Mouse (Mus musculus): ENCODE results near the gene Slc16a10.

The Slc16a10 gene

DNA sequence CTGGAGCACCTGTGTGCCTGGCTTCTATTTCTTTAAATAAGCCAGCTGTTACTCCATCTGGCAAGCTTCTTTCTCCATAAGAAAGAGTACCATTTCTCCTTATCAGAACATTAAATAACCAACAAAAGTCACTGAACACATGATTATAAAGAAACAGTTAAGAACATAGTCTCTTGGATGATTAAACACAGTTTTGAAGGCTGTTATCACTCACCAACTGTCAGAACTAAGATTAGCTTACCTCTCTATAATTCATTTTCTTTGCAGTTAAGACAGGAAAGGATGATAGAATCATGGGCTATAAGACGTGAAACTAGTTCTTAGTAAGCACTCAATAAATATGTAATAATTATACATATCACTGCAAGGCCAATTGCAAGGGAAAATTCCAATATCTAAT, 36.9 kb downstream of the Slc16a10 start:
- WGBS: 85% methylated on average over 1 of the region's 1 CpGs

DNA sequence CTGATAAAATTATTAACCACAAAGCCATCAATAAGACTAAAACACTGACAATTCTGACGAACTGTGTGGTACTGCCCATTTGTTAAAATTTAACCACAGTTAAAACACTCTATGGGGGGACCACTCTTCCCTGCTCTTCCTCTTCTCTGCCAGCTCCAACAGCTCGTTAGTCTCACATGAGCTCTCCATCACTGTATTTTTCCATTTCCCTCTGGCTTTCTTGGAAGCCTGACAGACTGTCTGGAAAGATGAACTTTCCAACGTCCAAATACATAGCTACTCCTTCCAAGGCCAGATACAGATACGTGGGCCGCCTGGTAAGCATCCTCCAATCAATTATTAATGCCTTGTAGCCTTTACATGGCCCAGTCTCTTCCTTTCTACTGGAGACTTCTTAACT, 38.3 kb downstream of the Slc16a10 start:
- WGBS: 64% methylated on average over 5 of the region's 5 CpGs

DNA sequence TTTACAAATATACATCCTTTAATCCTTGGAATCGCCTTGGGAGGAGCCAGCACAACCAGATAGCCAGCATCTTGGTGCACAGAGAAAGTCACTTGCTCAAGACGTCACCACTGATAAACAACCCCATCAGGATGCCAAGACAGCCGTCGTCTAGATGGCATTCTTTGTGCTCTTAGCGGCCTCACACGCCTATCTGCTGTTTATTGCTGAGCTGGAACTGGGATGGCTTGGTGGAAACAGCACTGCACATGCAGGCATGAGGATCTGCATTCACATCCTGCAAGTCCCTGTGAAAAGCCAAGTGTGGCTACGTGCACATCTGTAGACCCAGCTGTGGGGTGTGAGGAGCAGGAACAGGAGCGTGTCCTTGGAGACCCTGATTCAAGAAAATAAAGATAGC, 39.1 kb downstream of the Slc16a10 start:
- 77% methylated on average over 8 of the region's 8 CpGs for WGBS

DNA sequence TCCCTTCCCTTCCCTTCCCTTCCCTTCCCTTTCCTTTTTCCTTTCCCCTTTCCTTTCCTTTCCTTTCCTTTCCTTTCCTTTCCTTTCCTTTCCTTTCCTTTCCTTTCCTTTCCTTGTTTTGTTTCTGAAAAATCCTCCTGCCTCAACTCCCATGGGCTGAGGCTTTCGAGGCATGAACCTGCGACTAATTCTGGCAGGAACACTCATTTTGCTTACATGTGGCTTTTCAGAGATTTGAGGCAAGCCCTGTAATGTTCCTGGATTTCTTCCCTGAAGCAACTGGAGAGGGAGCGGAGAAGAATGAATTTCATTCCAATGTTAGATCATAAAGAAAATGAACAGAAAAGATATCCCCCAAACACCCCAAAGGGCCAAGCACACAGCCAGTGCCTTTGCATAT, 39.9 kb downstream of the Slc16a10 start:
- WGBS: 53% methylated on average over 3 of the region's 3 CpGs

DNA sequence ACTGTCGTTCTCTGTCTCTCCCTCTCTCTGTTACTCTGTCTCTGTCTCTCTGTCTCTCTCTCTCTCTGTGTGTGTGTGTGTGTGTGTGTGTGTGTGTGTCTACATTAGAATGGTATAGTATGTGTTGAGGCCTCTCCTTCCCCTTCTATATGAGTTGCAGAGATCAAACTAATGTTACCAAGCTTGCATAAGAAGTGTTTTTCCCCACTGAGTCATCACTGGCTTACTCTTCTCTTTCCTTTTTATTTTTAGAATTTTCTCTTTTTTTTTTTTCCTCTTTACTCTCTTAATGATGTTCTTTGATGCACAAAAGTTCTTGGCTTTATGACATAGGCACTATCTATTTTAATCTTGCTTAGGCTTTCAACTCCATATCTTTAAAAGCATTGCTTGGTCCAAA, 43.6 kb downstream of the Slc16a10 start:
- 34% methylated on average over 1 of the region's 1 CpGs for WGBS

DNA sequence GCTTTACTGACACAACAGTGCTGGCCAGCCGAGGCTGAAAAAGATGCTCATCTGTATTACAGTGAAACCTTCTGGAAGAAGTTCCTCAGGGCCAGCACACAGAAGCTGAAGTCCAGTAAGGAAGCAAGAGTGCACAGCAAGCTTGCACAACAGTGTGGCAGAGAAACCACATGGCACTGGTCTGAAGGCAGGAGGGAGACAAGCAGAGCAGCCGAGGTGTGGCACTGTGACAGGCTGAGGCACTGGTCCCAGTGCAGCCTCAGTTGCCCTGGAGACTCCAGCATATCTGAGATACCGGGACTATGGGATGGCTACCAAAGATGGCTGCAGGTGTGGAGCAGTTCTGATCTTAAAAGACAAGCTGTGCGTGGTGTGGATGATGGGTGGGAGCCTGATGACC, 44.5 kb downstream of the Slc16a10 start:
- WGBS: 78% methylated on average over 4 of the region's 4 CpGs

DNA sequence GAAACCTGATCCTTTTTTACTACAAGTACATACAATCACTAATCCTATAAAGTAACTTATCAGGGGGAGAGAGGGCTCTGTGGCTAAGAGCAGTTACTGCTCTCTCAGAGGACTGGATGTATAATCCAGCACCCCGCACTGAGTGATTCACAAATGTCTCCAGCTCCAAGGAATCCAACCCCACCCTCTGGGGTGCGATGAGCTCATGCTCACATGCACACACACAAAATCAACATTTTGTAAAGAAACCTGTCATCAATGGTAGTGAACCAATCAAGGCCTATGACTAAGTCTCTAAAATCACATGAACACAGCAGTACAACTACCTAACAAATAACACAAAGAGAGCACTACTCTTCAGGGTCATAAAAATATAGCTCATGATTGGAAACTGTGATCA, 47.3 kb downstream of the Slc16a10 start:
- 85% methylated on average over 2 of the region's 2 CpGs for WGBS

DNA sequence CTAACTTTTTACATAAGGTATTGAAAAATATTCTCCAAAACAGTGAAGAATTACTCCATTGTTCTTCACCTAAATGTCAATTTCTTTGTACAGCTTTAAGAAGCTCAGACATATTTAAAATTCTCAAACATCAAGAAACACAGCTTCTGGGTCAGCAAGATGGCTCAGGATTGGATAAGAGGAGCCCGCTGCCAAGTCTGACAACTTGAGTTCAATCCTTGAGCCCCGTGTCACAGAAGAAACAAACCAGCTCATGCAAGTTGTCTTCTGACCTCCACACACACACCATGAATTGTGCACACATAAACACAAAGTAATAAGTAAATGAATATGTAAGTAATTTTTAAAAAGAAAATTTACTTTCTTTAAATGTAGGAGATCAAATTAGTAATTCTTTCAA, 50.6 kb downstream of the Slc16a10 start:
- 86% methylated on average over 2 of the region's 2 CpGs for WGBS

DNA sequence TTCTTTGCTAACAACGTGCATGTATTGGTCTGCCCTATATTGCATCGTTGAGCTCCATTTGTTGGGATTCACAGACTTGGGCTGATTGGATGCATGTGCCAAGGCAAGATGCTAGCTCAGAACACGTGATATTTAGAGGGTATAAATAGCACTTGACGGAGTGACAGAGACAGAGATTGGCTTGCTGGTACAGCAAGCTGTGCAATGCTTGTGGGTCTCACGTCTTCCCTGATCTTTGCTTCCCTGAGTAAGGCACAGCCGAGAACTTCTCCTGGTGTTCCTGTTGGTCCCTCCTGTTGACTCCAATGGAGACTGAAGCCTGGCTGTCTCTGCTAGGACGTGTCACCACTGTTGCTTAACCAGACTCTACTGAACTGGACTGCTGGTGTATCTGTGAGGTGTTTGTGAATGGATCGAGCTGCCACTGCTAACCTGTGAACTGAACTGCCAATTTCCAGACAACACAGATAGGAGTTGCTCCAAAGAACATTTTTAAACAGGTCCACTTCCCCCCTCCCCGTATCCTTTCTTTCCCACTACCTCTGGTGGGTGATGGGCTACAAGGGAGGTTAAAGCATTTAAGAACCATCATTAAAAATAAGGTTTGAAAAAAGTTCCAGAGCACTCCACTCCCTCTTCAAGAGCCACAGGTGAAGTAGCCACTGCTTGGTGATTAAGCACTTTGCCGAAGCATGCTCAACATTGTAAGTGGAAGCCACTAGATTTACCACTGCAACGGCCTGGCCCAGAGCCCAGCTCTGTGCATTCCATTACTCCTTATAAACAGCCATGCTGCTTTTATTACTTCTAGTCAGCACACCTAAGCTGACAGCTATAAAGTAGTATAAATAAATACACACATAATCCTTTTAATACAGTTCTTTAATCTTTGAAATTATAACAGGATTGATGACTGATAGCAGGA, 51.3 kb downstream of the Slc16a10 start:
- WGBS: 74% methylated on average over 11 of the region's 11 CpGs

DNA sequence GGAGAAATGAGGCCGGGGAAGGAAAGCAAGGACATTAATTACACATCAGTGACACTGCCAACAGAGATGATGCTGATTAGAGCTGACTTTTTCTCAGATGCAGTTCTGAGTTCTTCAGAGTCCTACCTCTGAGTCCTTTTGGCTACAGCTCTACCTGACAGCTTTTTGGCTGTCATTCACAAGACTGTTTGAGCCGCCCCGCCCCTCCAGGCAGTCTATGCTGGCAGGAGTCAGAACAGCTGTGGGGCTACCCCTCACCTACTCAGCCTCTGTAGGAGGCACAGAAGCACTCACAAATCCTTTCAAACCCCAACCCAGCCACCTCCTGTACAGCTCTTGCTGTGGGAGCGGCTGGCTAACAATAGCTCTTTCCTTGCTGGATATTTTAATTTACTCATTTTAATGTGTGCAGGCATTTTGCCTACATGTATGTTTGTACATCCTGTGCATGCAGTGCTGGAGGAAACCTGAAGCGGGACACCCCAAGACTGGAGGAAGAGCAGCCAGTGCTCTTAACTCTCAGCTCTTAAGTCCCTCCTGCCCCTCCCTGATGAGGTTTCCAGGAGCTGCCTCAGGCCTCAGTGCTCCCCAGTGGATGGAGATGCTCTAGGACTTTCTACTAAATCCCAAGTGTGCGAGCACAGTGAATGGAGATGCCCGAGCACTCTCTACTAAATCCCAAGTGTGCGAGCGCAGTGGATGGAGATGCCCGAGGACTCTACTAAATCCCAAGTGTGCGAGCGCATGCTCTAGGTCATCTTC, 57.5 kb downstream of the Slc16a10 start:
- 69% methylated on average over 12 of the region's 12 CpGs for WGBS

DNA sequence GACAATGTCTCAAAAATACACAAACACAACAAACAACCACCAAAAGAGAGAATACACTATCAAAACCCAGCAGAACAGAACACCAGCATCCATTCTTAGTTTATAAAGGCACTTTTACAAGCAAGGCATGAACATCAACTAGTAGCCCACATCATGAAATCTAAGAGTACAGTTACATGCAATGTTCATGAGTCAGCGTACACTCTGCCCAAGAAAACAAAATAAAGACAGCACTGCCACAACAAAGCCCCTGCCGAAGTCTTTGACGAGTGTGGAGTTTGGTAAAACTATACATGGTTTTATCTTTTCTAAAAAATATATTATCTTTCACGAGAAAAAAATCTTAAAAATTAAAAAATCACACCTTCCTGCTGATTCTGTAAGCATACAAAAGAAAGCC, 58.5 kb downstream of the Slc16a10 start:
- WGBS: 78% methylated on average over 4 of the region's 4 CpGs

DNA sequence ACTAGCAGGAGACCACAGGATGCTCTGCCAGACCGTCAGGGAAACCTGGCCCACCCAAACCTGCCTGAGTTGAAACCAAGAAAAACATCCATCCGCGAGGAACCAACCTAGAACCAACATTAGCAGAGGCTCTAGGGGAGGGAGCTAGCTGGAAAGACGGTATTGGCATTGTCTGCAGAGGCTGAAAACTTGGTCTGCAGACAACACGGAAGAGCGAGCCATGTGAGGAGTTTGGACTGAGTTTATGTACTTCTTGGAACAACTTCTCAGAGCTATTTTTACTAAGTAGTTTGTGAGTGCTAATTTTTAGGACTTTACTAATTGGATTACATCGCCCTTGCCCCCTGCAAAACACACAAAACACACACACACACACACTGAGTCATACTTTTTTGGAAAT, 59.4 kb downstream of the Slc16a10 start:
- WGBS: 69% methylated on average over 7 of the region's 7 CpGs

DNA sequence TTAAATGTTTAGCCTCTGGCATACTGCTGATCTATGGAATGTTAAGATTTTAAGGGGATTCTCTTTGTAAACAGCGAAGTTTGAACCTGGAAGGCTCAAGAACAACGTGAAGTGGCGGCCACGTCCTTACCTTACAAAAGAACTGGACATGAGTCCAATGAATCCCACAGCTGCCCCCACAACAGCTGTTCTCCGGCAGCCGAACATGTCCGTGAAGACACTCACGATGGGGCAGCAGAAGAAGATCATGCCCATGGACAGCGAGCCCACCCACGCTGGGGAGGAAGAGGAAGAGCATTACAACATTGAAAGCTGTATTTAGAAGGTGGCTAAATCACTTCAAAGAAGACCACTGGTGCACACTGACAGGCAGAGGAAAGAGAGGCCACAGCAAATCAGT, 61.5 kb downstream of the Slc16a10 start:
- WGBS: 73% methylated on average over 10 of the region's 10 CpGs

DNA sequence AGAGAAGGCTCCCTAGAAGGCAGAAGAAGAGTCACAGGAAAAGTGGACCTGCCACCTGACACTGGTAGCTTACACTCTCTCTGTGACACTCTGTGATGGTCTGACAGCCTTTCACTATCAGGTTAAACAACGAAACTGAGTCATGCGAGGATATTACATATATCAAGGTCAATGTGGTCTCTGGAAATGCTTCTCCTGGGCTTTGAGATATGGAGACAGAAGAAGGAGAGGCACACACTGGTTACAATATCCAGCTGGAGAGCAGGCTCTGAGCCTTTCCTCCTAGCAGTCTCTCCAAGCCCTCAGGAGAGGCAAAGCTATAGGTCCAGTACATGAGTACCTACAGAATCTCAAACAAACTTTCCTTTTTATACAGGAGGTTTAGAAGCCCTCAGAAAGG, 62.8 kb downstream of the Slc16a10 start:
- WGBS: 90% methylated on average over 2 of the region's 2 CpGs

DNA sequence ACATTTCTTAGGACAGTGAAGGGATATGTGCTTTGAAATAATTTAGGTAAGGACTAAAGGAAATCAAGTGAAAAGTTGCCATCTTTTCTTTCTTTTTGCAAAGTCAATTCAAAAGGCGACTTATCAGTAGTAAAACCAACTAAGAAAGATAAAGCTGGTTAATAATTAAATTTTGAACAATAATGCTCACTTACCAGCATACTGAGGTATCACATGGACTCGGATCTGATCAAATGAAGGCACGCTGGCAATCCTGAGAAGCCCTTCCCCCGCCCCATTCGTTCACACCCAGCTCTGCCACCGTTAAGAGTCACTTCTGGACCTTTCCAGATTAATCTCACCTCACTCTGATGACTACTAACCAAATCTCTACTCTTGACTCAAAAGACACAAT, 64.1 kb downstream of the Slc16a10 start:
- 91% methylated on average over 6 of the region's 6 CpGs for WGBS

DNA sequence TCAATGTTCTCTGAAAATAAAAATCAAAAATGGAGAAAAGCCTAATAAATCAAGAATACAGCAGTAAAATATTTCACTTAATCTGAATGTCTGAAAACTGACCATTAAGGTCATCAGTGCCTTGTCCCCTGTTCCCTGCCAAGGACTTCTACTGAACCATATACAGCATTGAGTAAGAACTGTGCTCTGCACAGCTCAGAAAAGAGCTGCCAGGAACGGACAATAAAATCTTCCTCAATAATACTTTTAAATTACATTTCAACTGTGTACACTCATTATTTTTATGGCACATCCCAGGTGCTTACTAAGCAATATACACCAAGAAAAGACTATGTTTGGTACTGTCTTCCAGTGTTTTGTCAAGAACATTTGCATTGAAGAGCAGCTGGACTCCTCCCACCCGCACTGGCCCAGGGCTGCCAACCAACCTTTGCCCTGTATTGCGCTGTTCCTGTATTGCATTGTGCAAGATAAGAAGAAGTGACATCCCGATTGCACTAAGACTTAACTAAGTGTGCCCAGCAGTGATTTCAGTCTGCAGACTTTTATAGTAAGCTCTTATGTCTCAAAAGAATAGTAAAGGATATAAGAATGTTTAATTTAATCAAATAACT, 64.6 kb downstream of the Slc16a10 start:
- WGBS: 91% methylated on average over 4 of the region's 4 CpGs

DNA sequence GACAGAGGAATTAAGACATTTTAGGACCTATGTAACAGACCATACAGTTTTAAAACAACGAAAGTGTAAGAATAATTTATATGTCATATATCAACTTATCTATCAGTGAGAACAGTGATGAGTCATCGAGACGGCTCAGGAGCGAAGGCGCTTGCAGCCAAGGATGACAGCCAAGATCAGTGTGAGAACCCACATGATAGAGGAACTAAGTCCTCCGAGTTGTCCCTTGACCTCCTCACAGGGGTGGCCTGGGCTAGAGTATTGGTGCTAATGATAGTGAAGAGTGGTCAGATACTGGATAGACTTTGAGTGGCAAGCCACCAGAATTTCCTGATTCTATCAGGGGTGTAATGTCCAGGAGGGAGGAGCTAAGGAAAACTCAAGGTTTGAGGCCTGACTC, 68.5 kb downstream of the Slc16a10 start:
- WGBS: 74% methylated on average over 6 of the region's 6 CpGs

DNA sequence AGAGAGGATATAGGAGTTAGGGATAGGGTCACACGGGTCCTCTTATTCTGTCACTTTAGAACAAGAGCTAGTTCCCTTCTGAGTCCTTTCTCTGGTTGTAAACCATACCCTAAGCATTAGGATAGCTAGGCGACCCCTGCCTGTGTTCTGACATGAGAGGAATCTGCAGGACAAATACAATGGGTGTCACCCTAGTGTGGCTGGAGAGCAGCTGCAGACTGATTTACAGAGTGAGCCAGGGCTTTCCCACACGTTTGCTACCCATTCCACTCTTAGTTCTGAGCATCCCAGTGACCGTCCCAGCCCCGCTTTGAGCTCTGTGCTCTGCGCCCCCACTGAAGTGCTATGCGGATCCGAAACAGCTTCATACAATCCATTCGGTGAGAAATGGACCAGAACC, 71.4 kb downstream of the Slc16a10 start:
- 79% methylated on average over 9 of the region's 9 CpGs for WGBS

DNA sequence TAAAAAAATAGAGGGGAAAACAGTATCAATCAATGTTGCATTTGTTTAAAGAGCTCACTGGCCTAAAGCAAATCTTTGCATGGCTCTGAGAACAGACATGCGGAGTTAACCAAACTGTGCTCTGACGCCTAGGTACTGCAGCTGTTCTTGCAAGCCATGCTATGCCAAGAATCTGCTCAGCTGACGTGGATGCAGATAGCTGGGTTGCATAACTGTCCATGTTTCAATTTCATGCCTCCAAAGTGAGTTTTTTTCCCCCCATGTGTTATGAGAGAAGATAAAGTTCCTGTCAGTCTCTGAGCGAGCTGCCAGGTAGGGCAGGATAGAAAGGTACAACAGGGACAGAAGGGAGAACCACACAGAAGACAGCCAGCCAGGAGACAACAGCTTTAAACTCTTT, 72.8 kb downstream of the Slc16a10 start:
- 49% methylated on average over 4 of the region's 4 CpGs for WGBS

DNA sequence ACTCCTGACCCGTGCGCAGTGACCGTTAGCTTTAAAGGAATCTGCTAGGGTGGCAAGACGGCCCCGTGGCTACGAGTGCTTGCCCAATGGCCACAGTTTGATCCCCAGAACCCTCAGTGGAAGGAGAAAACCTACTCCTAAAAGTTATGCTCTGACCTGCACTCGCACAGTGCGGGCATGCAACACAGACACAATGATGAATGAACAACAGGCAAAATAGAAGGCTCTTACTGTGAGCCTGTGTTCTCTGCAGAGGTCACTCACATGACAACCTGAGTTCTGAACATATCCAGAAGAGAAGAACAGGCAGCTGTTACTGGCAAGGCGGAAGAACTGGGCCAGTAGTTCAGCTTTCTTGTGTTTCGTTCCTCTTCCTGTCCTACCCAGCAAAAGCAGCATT, 73.5 kb downstream of the Slc16a10 start:
- WGBS: 81% methylated on average over 10 of the region's 10 CpGs

DNA sequence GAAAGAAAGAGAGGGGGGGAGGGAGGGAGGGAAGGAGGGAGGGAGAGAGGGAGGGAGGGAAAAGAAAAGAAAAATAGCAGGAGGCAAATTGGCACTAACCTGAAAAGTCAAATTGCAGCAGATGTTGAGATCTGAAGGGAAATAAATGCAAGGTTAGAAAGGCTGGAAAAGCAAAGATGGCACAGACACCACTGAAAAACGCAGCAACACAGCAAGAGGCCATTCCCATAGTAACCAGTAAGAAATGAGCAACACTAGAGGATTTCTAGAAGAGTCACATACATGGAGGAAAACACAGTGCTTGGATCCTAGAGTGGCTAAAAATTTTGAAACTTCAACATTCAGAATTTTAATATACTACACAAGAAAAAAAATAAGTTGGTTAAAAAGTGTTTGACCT, 74.5 kb downstream of the Slc16a10 start:
- WGBS: 63% methylated on average over 1 of the region's 1 CpGs

DNA sequence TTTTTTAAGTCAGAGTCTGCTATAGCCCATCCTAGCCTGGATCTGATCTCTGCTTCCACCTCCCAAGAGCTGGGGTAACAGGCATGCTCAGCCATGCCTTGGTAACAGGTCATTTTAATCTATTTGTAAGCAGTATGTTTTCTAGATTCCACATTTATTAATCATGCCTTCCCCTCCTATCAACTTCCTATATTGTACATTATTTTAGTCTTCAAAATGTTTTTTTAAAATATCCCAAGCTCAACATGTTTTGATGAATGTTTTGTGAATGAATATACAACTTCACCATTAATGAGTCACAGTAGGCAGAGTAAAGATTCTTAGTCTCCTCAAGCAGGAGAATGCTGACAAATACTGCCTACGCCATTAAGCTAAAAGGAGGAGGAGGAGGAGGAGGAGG, 75.0 kb downstream of the Slc16a10 start:
- WGBS: 75% methylated on average over 1 of the region's 1 CpGs

DNA sequence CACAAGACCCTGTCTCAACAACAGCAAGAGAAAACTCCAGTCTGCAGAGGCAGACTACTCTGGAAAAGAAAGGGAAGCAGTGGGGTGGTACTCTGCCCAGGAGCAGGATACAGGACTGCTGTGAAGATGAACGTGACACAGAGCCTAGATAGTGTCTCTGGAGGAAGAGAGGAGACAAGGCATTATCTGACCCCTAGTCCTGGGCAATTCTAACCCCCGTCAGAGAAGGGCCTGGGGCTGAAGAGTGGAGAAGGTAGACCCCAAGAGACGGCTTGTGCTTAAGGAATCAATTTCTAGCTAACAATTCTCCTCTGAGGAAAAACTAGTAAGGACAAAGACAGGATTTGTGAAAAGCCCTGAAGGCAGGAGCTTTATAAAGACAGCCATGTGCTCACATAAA, 76.7 kb downstream of the Slc16a10 start:
- WGBS: 80% methylated on average over 3 of the region's 3 CpGs

All from cerebral cortex, adult 2 months (tissue).